Mouse (Mus musculus) gastrocnemius, postnatal 14 days (tissue): ENCODE data around the gene Jarid2. TPM values are rescaled to one million over a fixed set of nuclear protein-coding genes. Genes with fewer than 3 reads are reported as not detected.
"Not testable (repeated sequence)": the region's sequence is repeated elsewhere in the genome, so short reads cannot be mapped to it uniquely, and the experiment has no call there.

Experiments
- DNase-seq: peaks from one replicate; pipeline ENCODE4 v3.0.0; 2021; ENCODE audit warnings: mixed read lengths
- intact Hi-C: fragments of 180-260 bp; cut with DNase I; formaldehyde crosslinking; loops from one replicate; pipeline ENCODE4 v1.15.1; 2025; ENCODE audit warnings: low total_unique reads
- long read RNA-seq, 2 experiments: library from polyadenylated mRNA; stranded (forward); transcript quantifications; one replicate each; pipeline ENCODE4 v2.0.0; 2021
- total RNA-seq, 2 experiments: library from RNA; stranded (reverse); gene quantifications; 2 replicates each; pipeline ENCODE4 v1.2.3; 2021

Jarid2 gene
- total RNA-seq = 10 to 100 TPM; 30.5 to 39.7 TPM
- long read RNA-seq, experiment 1, partial matches to known transcripts = 7 of 27 reads
- long read RNA-seq, experiment 1, other reads (novel, unspliced or antisense) = 20 of 27 reads
- long read RNA-seq, experiment 2, full-length matches to known transcripts = 2 of 40 reads
- long read RNA-seq, experiment 2, partial matches to known transcripts = 4 of 40 reads
- long read RNA-seq, experiment 2, other reads (novel, unspliced or antisense) = 34 of 40 reads

GRCm38 (mm10) chr13:44729424-44729971 is at the start of gene Jarid2:
TSS of gene Jarid2 (plus strand) at chr13:44729474.
- peak; percentile 30 for DNase-seq
- intact Hi-C loops = no loop called here

- DNase-seq = no peak
- intact Hi-C loops = no loop called here
These were observed 48.2 kb upstream of the Jarid2 start for GRCm38 (mm10) chr13:44681051-44681450.

GRCm38 (mm10) chr13:44688140-44688539 is 41.1 kb upstream of the Jarid2 start:
- DNase-seq = no peak
- intact Hi-C loops = no loop called here

GRCm38 (mm10) chr13:44697628-44698027 is 31.6 kb upstream of the Jarid2 start:
- no peak for DNase-seq
- intact Hi-C loops = no loop called here

- no peak for DNase-seq
- intact Hi-C loops = no loop called here
These were observed 25.1 kb upstream of the Jarid2 start for GRCm38 (mm10) chr13:44704036-44704801.

- intact Hi-C loops = no loop called here
- DNase-seq = no peak
These were observed 24.1 kb upstream of the Jarid2 start for GRCm38 (mm10) chr13:44705031-44705742.

DNA sequence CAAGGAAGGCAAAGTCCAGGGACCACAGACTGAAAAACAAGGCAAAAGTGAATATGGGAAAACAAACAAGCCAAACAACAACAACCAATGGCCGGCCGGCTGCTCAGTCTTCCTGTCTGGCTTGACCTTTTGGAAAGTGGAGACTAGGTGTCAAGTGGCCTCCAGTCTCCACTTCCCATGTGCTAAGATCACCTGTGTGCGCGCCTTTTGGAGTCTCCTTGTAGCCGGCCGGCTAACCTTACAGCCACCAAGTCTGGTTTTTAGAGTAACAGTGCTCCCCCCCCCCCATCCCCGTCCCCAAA is 23.6 kb upstream of the Jarid2 start:
- DNase-seq = no peak
- intact Hi-C loops = no loop called here

- no peak for DNase-seq
- intact Hi-C loops = no loop called here
These were observed 22.9 kb upstream of the Jarid2 start for GRCm38 (mm10) chr13:44706206-44706915.

DNA sequence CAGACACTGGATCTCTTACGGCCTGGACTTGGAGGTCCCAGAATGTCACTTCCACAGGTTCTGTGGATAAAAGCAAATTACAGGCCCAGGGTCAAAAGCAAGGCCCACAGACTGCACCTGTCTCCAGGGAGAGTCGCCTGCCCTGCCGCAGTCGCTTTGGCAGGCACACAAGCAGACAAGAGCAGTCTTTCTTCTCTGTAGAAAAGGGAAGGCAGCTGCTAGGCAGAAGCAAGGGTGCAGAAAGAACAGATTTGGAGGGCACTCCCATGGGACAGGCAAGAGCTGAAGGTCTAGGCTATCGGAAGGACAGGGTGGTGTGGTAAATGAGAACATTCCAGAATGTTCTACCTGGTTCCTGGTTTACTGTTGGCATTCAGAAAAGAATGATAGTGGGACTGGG is 22.1 kb upstream of the Jarid2 start:
- no peak for DNase-seq
- intact Hi-C loops = no loop called here

DNA sequence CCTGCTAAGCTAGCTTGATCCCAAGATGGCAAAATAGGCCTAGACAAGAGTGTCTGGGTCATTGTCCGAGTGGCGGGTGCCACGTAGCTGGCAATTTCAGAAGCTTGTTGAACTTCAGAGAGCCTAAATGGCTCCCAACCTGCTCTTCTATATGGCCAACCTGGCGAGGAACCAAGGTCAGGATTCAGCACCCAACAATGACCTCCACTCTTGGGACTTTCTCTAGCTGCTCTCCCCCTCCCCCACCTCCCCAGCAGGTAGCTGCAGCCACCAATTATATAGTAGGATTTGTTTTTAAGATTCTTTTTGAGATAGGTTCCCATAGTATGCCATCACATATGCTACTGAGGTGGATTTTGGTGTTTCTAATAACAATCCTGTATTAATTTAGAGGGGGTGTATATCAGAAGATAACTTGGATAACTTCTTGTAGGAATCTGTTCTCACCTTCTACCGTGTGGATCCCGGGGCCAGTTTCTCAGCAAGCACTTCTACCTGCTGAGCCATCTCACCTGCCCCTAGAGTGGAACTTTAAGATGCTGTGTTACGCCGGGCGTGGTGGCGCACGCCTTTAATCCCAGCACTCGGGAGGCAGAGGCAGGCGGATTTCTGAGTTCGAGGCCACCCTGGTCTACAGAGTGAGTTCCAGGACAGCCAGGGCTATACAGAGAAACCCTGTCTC is 20.8 kb upstream of the Jarid2 start:
- DNase-seq = no peak
- intact Hi-C loops = no loop called here

GRCm38 (mm10) chr13:44709747-44710480 is 19.4 kb upstream of the Jarid2 start:
- intact Hi-C loops = no loop called here
- no peak for DNase-seq

DNA sequence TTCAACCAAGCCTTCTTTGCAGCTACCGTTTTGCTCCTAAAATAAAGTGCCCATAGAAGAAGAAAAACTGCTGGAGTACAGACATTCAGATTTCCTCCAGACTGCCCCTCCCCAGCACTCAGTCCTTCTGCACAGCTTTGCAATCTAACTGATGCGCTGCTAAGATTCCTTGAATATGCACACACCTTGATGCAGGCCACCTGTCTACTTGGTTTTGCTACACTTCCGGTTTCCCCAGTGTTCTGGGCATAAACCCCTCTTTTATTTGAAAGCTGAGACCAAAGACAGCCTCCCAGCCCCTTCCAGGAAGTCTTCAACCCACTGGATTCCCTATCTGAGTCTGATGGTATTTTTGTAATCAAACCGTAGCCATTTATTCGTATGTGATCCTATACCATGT is 18.2 kb upstream of the Jarid2 start:
- intact Hi-C loops = no loop called here
- DNase-seq = no peak

DNA sequence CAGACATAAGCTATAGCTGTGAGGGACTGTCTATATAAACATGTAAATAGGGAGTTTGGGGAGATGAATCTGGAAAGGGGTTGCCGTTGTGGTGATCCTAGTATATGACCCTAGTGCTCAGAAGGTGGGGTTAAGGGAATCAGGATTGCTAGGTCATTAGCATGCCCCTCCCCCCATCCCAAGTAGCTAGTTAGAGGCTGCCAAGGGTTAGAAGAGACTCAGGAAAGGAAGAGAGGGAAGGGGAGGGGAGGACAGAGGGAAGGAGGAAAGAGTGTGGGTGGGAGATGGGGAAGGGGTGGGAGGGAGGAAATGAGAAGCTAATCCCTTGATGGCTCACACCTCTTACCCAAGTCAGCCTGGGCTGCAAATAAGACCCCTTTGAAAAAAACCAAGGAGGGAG is 17.4 kb upstream of the Jarid2 start:
- intact Hi-C loops = no loop called here
- DNase-seq = no peak

DNA sequence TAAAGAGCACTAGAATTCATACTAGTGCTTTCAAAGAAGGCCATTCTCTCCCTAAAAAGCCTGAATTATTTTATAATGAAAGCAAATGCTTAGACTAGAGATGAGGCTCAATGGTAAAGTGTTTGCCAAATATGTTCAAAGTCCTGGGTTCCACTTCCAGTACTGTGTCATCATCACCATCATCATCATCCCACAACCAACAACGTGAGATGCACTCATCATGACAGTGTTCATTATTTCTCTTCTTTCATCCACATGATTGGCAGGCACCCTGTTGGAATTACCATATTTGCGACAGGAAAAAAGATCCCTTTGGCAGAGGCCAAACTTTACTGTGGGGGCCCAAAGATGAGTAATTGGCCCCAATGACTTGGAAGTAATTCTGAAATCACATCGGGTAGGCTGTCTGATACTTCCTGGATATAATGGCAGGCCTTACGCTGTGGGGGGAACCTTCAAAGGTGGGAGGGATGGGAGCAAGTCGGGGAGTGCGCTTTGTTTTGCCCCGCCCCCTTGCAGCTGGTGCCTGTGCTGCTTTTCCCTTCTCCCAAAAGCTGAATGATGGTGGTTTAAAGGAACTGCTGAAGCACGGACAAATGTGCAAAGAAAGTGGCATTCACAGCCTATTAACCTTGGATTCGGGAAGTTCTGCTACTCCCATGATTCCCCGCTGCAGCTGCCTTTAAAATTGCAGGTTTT is 13.9 kb upstream of the Jarid2 start:
- no peak for DNase-seq
- intact Hi-C loops = no loop called here

- no peak for DNase-seq
- intact Hi-C loops = no loop called here
These were observed 11.4 kb upstream of the Jarid2 start for GRCm38 (mm10) chr13:44717838-44718237.

- intact Hi-C loops, DNase-seq: not testable (repeated sequence)
These were observed 10.8 kb upstream of the Jarid2 start for GRCm38 (mm10) chr13:44718465-44718864.

DNA sequence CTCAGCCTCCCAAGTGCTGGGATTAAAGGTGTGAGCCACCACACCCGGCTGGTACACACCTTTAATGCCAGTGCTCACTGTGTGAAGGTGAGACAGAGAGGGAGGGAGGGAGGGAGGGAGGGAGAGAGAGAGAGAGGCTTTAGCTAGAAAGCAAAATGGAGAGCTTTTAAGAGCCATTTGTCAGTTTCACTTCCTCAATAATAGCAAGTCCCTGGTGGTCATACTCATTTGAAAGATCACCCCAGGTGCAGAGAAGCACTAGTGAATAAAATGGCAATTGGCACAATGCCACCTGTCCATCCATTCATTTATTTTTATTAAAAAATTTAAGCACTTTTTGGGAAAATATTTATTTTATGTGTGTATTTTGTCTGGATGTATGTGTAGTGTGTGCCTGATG is 9.2 kb upstream of the Jarid2 start:
- DNase-seq = no peak
- intact Hi-C loops = no loop called here

DNA sequence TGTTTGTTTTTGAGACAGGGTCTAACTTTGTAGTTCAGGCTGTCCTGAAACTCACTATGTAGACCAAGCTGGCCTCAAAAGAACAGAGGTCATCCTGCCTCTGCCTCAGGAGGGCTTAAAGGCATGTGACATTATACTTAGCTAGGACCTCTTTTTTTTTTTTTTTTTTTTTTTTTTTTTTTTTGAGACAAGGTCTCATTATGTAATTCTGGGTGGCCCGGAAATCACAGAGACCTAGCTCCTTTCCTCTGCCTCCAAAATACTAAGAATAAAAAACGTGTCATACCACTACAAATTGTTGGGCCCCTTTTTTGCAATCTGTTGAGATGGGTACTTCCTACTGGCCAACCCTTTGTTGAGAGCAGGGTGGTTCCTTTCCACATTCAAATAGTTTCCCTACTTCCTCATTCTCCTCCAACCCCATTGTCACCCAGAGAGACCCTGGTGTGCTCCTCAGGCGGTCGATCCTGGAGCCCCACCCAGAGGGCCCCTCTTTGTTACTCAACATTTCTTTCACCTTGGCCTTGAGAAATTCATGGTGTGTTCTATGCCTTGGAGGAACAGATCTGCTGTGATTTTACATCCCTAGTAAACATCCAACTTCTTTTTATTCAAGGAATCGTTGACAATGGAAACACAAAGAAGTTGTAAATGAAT is 7.3 kb upstream of the Jarid2 start:
- intact Hi-C loops = no loop called here
- DNase-seq = no peak
